Mouse (Mus musculus): ENCODE measurements around the gene Cenpx.

- no peak for TF ChIP-seq CTCF (IDR thresholded peaks at IDR 0.05; ENCODE audit: low read depth)
- TF ChIP-seq EP300 (IDR thresholded peaks at IDR 0.05; ENCODE audit: low read depth) = no peak
These were observed 16.9 kb upstream of the Cenpx start for GRCm38 (mm10) chr11:120730331-120730870.

Data from heart, postnatal 0 days (tissue).